28 mouse cellular contexts compared by ENCODE assay signal in the genomic region with DNA sequence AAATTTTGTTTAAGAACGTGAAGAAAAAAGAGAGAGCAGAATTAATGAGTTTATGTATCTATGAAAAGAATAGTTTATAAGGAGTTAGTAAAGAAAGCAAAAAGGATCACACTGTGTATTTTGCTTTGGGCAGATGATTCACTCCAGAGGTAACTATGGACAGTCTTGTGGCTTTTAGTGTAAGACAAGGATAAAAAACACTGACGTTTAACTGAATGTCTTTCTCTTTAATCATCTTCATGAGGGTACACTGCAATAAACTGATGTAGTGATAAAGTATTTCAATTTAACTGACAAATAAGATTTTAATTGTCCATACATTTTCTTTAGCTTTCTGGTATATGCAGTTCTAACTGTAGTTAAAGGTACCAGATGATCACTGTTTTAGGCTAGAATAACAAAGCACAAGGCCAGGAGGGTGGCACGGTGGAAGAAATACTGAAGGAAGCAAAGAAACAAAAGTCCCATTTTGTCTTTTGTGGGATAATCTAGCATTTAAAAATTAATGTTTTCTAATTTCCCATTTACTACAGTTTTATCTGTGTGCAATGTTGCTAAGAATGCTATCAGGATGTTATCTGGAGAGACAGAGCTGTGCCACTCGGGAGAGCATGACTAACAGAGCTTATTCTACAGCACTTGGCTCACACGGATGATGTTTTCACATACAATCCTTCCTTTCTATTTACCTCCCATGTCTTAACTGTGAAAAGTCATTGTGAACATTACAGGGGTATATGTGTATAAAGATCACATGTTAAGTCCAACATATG.
DNase-seq lines count a peak whose midpoint lies in the region; ATAC-seq and TF ChIP-seq lines count a peak whose summit lies in the region.
"Had no signal": no experiment of that assay in that cellular context is flagged by ENCODE, and none has a peak within 500 bp of the region (broad histone marks: within the 10 kb centered on the region; RNA-seq: fewer than 3 reads in every experiment).

No protein-coding gene starts in this region.

- H3K4me2 ChIP-seq in forebrain, embryonic 13.5 days: no peak overlapping the region
- no peak overlapping the region for H3K4me2 ChIP-seq in liver, embryonic 12.5 days
- H3K4me2 ChIP-seq in midbrain, postnatal 0 days (ENCODE audit: low read depth, low read length, poor library complexity, severe bottlenecking): no peak overlapping the region
- H3K4me2 ChIP-seq: embryonic facial prominence, embryonic 15.5 days; heart, embryonic 12.5 days; hindbrain, embryonic 15.5 days; limb, embryonic 13.5 days; midbrain, embryonic 11.5 days; neural tube, embryonic 13.5 days had no signal

- DNase-seq in forebrain, embryonic 10.5 days (ENCODE audit: extremely low spot score, low spot score): no peak
- peak; percentile 39 for DNase-seq in MEL (ENCODE audit: low read depth, low spot score)
- DNase-seq in midbrain, postnatal 0 days (ENCODE audit: low spot score): no peak
- DNase-seq in lung, postnatal 10 days: no peak
- DNase-seq: adrenal gland, postnatal 36 days; cerebellum, adult 18-20 months; cerebellum, postnatal 10 days; gastrocnemius, adult 2 months; gastrocnemius, postnatal 36 days; heart, adult 2 months; kidney, adult 11 months; kidney, postnatal 4 days; lung, adult 2 months; lung, postnatal 14 days; thymus, postnatal 4 days had no signal

- no peaks in the 10 kb centered on the region for H3K4me1 ChIP-seq in forebrain, embryonic 13.5 days
- no peaks in the 10 kb centered on the region for H3K4me1 ChIP-seq in forebrain, embryonic 10.5 days
- H3K4me1 ChIP-seq in MEL (ENCODE audit: control insufficient read depth in 1 of 2, insufficient read depth in 2 of 2, low read length in 2 of 2): peaks cover 2 to 14% of the 10 kb centered on the region in 2 experiments; a peak in 2 of 4 replicates
- peaks cover 28% of the 10 kb centered on the region for H3K4me1 ChIP-seq in liver, embryonic 12.5 days
- H3K4me1 ChIP-seq in midbrain, postnatal 0 days (ENCODE audit: insufficient read depth, low read length): no peaks in the 10 kb centered on the region
- H3K4me1 ChIP-seq: embryonic facial prominence, embryonic 10.5 days; embryonic facial prominence, embryonic 15.5 days; heart, embryonic 12.5 days; hindbrain, embryonic 15.5 days; limb, embryonic 13.5 days; neural tube, embryonic 13.5 days had no signal

- WGBS in forebrain, embryonic 13.5 days: 81% methylated on average over 5 of the region's 5 CpGs
- WGBS in forebrain, embryonic 10.5 days: 86% methylated on average over 5 of the region's 5 CpGs
- WGBS in liver, embryonic 12.5 days (ENCODE audit: insufficient replicate concordance): 53% methylated on average over 5 of the region's 5 CpGs
- WGBS in midbrain, postnatal 0 days: 82% methylated on average over 5 of the region's 5 CpGs

- H3K27me3 ChIP-seq in forebrain, embryonic 13.5 days: no peaks in the 10 kb centered on the region
- no peaks in the 10 kb centered on the region for H3K27me3 ChIP-seq in forebrain, embryonic 10.5 days (ENCODE audit: poor library complexity, severe bottlenecking)
- H3K27me3 ChIP-seq in MEL (ENCODE audit: control insufficient read depth in 1 of 2, insufficient read depth in 2 of 2, low read length in 2 of 2): no peaks in the 10 kb centered on the region
- H3K27me3 ChIP-seq in liver, embryonic 12.5 days (replicated peaks): no peaks in the 10 kb centered on the region
- no peaks in the 10 kb centered on the region for H3K27me3 ChIP-seq in midbrain, postnatal 0 days (ENCODE audit: insufficient read depth, low read length)
- H3K27me3 ChIP-seq: embryonic facial prominence, embryonic 15.5 days; heart, embryonic 12.5 days; hindbrain, embryonic 15.5 days; limb, embryonic 13.5 days; neural tube, embryonic 13.5 days had no signal

- no peak for TF ChIP-seq POLR2A in MEL (IDR thresholded peaks at IDR 0.05; ENCODE audit: control insufficient read depth in 1 of 2, insufficient read depth in 1 of 2, low read depth in 1 of 2, low read length in 2 of 2, poor library complexity in 1 of 2)

- TF ChIP-seq CTCF in MEL (IDR thresholded peaks at IDR 0.05 in 2 of 3, conservative IDR thresholded peaks at IDR 0.05 in 1 of 3; ENCODE audit: control insufficient read depth in 1 of 3, insufficient read depth in 1 of 3, low read depth in 2 of 3, low read length in 3 of 3, poor library complexity in 1 of 3, severe bottlenecking in 1 of 3): no peak
- no peak for TF ChIP-seq CTCF in midbrain, postnatal 0 days (IDR thresholded peaks at IDR 0.05)

- no peak overlapping the region for H3K9ac ChIP-seq in forebrain, embryonic 13.5 days
- no peak overlapping the region for H3K9ac ChIP-seq in MEL (ENCODE audit: control insufficient read depth, low read depth, low read length, poor library complexity, severe bottlenecking)
- H3K9ac ChIP-seq in liver, embryonic 12.5 days: no peak overlapping the region
- H3K9ac ChIP-seq in midbrain, postnatal 0 days (replicated peaks; ENCODE audit: low read length, poor library complexity, severe bottlenecking): no peak overlapping the region
- H3K9ac ChIP-seq: embryonic facial prominence, embryonic 15.5 days; heart, embryonic 12.5 days; hindbrain, embryonic 15.5 days; limb, embryonic 13.5 days; neural tube, embryonic 13.5 days had no signal

- TF ChIP-seq RAD21 in MEL (IDR thresholded peaks at IDR 0.05; ENCODE audit: low read depth, low read length): no peak

- ATAC-seq in forebrain, embryonic 13.5 days: peak; percentile 16; the same call in 1 of the 2 replicates
- peak; percentile 85 for ATAC-seq in liver, embryonic 12.5 days
- peak; percentile 60 for ATAC-seq in megakaryocyte progenitor cell, adult 5-6 weeks (replicated peaks; ENCODE audit: poor library complexity)
- no peak for ATAC-seq in midbrain, postnatal 0 days (ENCODE audit: low FRiP score)
- no peak for ATAC-seq in granulocyte monocyte progenitor cell, adult 5-6 weeks (replicated peaks; ENCODE audit: poor library complexity, severe bottlenecking)
- ATAC-seq: inflammation-experienced regulatory T-cells, adult 6 months; midbrain, embryonic 16.5 days had no signal

- no peaks in the 10 kb centered on the region for H3K79me2 ChIP-seq in MEL (ENCODE audit: control insufficient read depth, insufficient read depth, low read length, poor library complexity)

- H3K27ac ChIP-seq in forebrain, embryonic 13.5 days: no peak overlapping the region
- H3K27ac ChIP-seq in forebrain, embryonic 10.5 days: no peak overlapping the region
- H3K27ac ChIP-seq in MEL (ENCODE audit: control insufficient read depth, low read depth, low read length): peak overlapping the region; percentile 28; the same call in 1 of the 2 replicates
- 0 out of 2 replicates have a peak overlapping the region, but pooled peaks have one; percentile 45 for H3K27ac ChIP-seq in liver, embryonic 12.5 days
- no peak overlapping the region for H3K27ac ChIP-seq in midbrain, postnatal 0 days (ENCODE audit: low read depth, low read length)
- H3K27ac ChIP-seq: embryonic facial prominence, embryonic 10.5 days; embryonic facial prominence, embryonic 15.5 days; gastrocnemius, adult 2 months; heart, adult 2 months; hindbrain, embryonic 15.5 days; limb, embryonic 13.5 days; neural tube, embryonic 13.5 days had no signal

- H3K36me3 ChIP-seq in forebrain, embryonic 13.5 days (ENCODE audit: poor library complexity, severe bottlenecking): no peaks in the 10 kb centered on the region
- no peaks in the 10 kb centered on the region for H3K36me3 ChIP-seq in forebrain, embryonic 10.5 days (replicated peaks)
- H3K36me3 ChIP-seq in MEL (ENCODE audit: control insufficient read depth in 1 of 2, insufficient read depth in 2 of 2, low read length in 2 of 2): peaks cover 0 to 14% of the 10 kb centered on the region in 2 experiments; a peak in 2 of 4 replicates
- H3K36me3 ChIP-seq in liver, embryonic 12.5 days: no peaks in the 10 kb centered on the region
- H3K36me3 ChIP-seq in midbrain, postnatal 0 days (ENCODE audit: insufficient read depth, low read length): no peaks in the 10 kb centered on the region
- H3K36me3 ChIP-seq: embryonic facial prominence, embryonic 10.5 days; embryonic facial prominence, embryonic 15.5 days; heart, embryonic 12.5 days; hindbrain, embryonic 15.5 days; limb, embryonic 13.5 days; neural tube, embryonic 13.5 days had no signal

- TF ChIP-seq EP300 in MEL (IDR thresholded peaks at IDR 0.05; ENCODE audit: low read depth in 1 of 2, low read length in 2 of 2): peak; percentile 64 to 67

- H3K9me3 ChIP-seq in forebrain, embryonic 13.5 days (replicated peaks): no peaks in the 10 kb centered on the region
- no peaks in the 10 kb centered on the region for H3K9me3 ChIP-seq in forebrain, embryonic 10.5 days
- H3K9me3 ChIP-seq in MEL (replicated peaks; ENCODE audit: insufficient read depth, low read length): no peaks in the 10 kb centered on the region
- H3K9me3 ChIP-seq in liver, embryonic 12.5 days (replicated peaks): no peaks in the 10 kb centered on the region
- no peaks in the 10 kb centered on the region for H3K9me3 ChIP-seq in midbrain, postnatal 0 days (ENCODE audit: low read length)
- H3K9me3 ChIP-seq: embryonic facial prominence, embryonic 10.5 days; embryonic facial prominence, embryonic 15.5 days; heart, embryonic 12.5 days; hindbrain, embryonic 15.5 days; limb, embryonic 13.5 days; neural tube, embryonic 13.5 days had no signal

- no peak overlapping the region for H3K4me3 ChIP-seq in forebrain, embryonic 13.5 days
- no peak overlapping the region for H3K4me3 ChIP-seq in forebrain, embryonic 10.5 days
- H3K4me3 ChIP-seq in MEL (ENCODE audit: control insufficient read depth in 1 of 2, insufficient read depth in 1 of 2, low read depth in 2 of 2, low read length in 2 of 2): peak overlapping the region in 1 of 2 experiments; percentile 18; a peak in 1 of 4 replicates
- no peak overlapping the region for H3K4me3 ChIP-seq in liver, embryonic 12.5 days
- no peak overlapping the region for H3K4me3 ChIP-seq in midbrain, postnatal 0 days (ENCODE audit: low read depth, low read length)
- H3K4me3 ChIP-seq: embryonic facial prominence, embryonic 10.5 days; embryonic facial prominence, embryonic 15.5 days; gastrocnemius, adult 2 months; heart, adult 2 months; heart, embryonic 12.5 days; hindbrain, embryonic 15.5 days; limb, embryonic 13.5 days; neural tube, embryonic 13.5 days had no signal

TF ChIP-seq in MEL, 35 proteins besides CTCF, POLR2A, EP300 and RAD21 (continues in another document):
- TF ChIP-seq CHD1 (IDR thresholded peaks at IDR 0.05; ENCODE audit: low read depth, low read length) (no peak), TAL1 (IDR thresholded peaks at IDR 0.05; ENCODE audit: low read length) (no peak), GABPA (IDR thresholded peaks at IDR 0.05; ENCODE audit: low read depth, low read length) (0 out of 2 replicates have a peak, but pooled peaks have one; percentile 9), GATA1 (IDR thresholded peaks at IDR 0.05; ENCODE audit: low read depth, low read length) (peak; percentile 83), TCF12 (IDR thresholded peaks at IDR 0.05; ENCODE audit: low read depth, low read length) (0 out of 2 replicates have a peak, but pooled peaks have one; percentile 37), ETS1 (IDR thresholded peaks at IDR 0.05; ENCODE audit: low read depth, low read length) (no peak), ZNF384 (IDR thresholded peaks at IDR 0.05; ENCODE audit: low read depth, low read length) (no peak), MAZ (IDR thresholded peaks at IDR 0.05; ENCODE audit: low read depth, low read length) (no peak), MXI1 (IDR thresholded peaks at IDR 0.05; ENCODE audit: low read depth, low read length) (no peak)

Comparison
In these comparisons a context has a peak if more than half of its experiments do, and no peak if none do; other contexts are left out.
1. ATAC-seq: peak in forebrain, embryonic 13.5 days (single experiment), liver, embryonic 12.5 days (single experiment) and megakaryocyte progenitor cell, adult 5-6 weeks (single experiment); none in midbrain, postnatal 0 days (single experiment) and granulocyte monocyte progenitor cell, adult 5-6 weeks (single experiment).
2. H3K27ac ChIP-seq: peak in MEL (single experiment) and liver, embryonic 12.5 days (single experiment); none in forebrain, embryonic 13.5 days (single experiment), forebrain, embryonic 10.5 days (single experiment) and midbrain, postnatal 0 days (single experiment).